Mouse (Mus musculus) kidney, embryonic 15.5 days (tissue): ENCODE data around the gene Zdhhc7. TPM values are rescaled to one million over a fixed set of nuclear protein-coding genes. Genes with fewer than 3 reads are reported as not detected.

Experiments
- polyA plus RNA-seq: library from polyadenylated mRNA; unstranded; fragments of >200 nt; fragmentation: Nextera tagmentation; extraction: Ambion mirVana; gene quantifications from 2 replicates; pipeline ENCODE4 v1.2.1, GENCODE M21; 2015

Zdhhc7 gene
- polyA plus RNA-seq, 1 experiment from 2014 or later = 34.3 TPM

Other genes with a start within 250 kb of the Zdhhc7 start
- gene Klhl36, start 239.2 kb downstream of the Zdhhc7 start, polyA plus RNA-seq = 16.7 and 18.4 TPM in 2 replicates
- 148 and 167 TPM in 2 replicates for gene Usp10, start 191.1 kb downstream of the Zdhhc7 start, polyA plus RNA-seq
- 0.99 and 7.4 TPM in 2 replicates for gene Gm20388, start 190.6 kb downstream of the Zdhhc7 start, polyA plus RNA-seq
- gene Crispld2, start 109.0 kb downstream of the Zdhhc7 start, polyA plus RNA-seq = 7.7 and 11.1 TPM in 2 replicates
- 5.8 and 6.1 TPM in 2 replicates for gene 6430548M08Rik, start 12.7 kb upstream of the Zdhhc7 start, polyA plus RNA-seq
- gene Fam92b, start 76.0 kb upstream of the Zdhhc7 start, polyA plus RNA-seq = 0.13 TPM in 1 of 2 replicates, not detected in the other
- gene Gse1, start 127.0 kb upstream of the Zdhhc7 start, polyA plus RNA-seq = 8.3 and 10.0 TPM in 2 replicates